Mouse (Mus musculus): ENCODE data around the gene Gm20403.

GRCm38 (mm10) chr12:55003843-55004242, 17.5 kb upstream of the Gm20403 start:
- no peak for TF ChIP-seq CTCF (IDR thresholded peaks at IDR 0.05; ENCODE audit: extremely low read depth, insufficient read depth, low read length)
- TF ChIP-seq POLR2A (IDR thresholded peaks at IDR 0.05; ENCODE audit: extremely low read depth, insufficient read depth, low read length): no peak
